Mouse (Mus musculus) megakaryocyte progenitor cell, adult 5-6 weeks (primary cell): Measurements from ENCODE around the gene Gspt1. TPM values are rescaled to one million over a fixed set of nuclear protein-coding genes. Genes with fewer than 3 reads are reported as not detected.
"Not testable (repeated sequence)": the region's sequence is repeated elsewhere in the genome, so short reads cannot be mapped to it uniquely, and the experiment has no call there.

ENCODE experiments used
- ATAC-seq: replicated peaks from 2 replicates; pipeline ENCODE4 v1.8.0; 2016; ENCODE audit warnings: mild to moderate bottlenecking, moderate TSS enrichment, inconsistent platforms; ENCODE audit not compliant: poor library complexity
- total RNA-seq, 2 experiments: library from RNA; stranded (forward) in 1 of 2; stranded (reverse) in 1 of 2; fragments of 157-497, 149-512 nt in 1 of 2; fragments of 200-1000 nt in 1 of 2; gene quantifications; 2 replicates each; pipeline versions ENCODE4 v1.2.3 to v1.2.4; 2015 to 2017

Gspt1 gene
- total RNA-seq (2015) (652 and 687 TPM in 2 replicates), total RNA-seq (2017) (154 and 166 TPM in 2 replicates)

DNA sequence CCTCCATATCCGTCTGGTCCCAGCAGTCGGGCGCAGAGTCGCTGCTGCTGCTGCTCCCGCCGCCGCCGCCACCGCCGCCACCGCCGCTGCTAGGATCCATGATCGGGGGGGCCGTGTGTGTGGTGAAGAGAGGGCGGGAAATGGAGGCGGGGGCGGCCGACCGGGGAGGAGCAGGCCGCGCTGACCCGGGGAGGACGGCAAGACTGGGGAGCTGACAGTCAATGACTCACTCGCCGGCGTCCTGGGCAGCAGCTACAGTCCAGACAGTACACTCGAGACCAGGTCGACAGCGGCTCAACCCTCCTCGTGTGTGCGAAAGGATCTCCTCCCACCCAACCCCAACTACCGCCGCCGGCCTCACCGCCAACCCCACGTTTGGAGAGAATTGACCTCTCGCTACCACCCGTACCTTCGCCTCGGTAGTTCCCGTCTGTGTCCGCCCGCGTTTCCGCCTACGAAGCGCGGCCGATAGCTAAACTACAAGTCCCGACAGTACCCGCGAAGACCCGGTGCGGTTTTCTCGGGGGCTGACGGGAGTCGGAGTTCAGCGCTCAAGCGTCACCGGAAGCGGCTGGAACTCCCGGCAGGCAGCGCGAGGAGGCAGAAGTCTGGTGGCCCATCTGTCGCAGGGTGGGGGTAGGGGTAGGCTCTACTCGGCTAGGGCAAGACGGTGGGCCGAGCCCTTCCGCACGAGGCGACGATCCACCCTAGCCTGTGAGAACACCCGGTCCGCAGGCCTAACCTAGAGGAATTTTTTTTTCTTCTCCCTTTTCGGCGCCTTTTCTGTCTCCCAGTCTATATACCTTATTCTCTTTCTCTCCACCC, at the start of gene Gspt1:
Gspt1 (minus strand) TSS at position 428 of the 825 bp plus-strand sequence.
- ATAC-seq: peak; percentile 95

DNA sequence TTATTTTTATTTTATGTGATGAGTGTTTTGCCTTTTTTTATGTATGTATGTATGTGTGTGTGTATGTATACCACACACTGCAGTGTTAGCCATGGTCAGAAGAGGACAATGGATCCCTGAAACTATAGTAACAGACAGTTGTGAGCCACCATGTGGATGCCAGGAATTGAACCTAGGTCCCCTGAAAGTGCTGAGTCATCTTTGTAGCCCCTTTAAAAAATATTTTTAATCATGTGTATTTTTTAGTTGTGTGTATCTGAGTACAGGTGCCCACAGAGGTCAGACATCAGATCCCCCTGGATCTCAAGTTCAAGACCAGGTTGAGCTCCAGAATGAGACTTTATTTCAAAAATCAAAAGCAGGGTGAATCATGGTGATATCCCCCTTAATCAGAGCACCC, 49.6 kb upstream of the Gspt1 start:
- ATAC-seq: no peak

DNA sequence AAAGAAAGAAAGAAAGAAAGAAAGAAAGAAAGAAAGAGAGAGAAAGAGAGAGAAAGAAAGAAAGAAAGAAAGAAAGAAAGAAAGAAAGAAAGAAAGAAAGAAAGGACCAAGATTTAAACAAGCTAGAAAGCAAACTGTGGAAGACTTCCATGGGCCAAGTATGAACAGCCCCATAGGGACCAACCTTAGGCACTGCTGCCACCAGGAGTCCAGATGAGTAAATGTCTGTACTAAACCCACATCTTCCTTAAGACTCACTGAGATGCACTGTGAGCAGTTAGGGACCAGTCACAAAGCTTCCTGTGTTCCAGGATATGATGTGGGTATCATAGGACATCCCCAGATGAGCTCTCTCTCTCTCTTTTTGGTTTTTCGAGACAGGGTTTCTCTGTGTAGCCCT, 43.6 kb upstream of the Gspt1 start:
- ATAC-seq: peak; percentile 85

DNA sequence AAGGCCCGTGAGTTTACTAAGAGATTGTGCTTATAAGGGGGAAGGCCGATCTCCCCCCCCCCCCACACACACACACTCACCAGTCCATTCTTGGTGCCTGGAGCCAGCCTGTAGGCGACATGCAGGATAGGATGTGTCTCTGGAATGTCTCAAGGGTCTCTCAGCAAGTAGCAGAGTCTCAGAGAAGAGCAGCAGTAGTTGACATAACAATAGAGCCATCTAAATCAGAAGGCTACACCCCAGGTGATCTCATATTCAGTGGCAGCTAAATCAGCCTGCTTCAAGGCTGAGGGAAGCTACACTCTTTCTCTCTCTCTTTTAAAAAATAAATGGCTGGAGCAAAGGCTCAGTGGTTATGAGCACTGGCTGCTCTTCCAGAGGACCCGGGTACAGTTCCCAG, 41.5 kb upstream of the Gspt1 start:
- not testable (repeated sequence) for ATAC-seq

DNA sequence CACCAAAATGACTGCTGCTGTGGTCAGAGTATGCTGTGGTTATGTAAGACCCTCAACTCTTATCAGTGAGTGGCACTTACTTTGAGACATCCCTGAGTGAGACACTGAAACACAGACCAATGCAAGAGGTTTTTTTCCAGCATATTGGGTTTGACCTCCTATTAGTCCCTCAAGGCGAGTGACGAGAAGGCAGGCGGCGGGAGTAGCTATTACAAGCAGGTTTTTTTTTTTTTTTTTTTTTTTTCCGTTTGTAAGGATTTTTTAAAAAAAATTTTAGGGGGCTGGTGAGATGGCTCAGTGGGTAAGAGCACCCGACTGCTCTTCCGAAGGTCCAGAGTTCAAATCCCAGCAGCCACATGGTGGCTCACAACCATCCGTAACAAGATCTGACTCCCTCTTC, 34.7 kb upstream of the Gspt1 start:
- not testable (repeated sequence) for ATAC-seq

DNA sequence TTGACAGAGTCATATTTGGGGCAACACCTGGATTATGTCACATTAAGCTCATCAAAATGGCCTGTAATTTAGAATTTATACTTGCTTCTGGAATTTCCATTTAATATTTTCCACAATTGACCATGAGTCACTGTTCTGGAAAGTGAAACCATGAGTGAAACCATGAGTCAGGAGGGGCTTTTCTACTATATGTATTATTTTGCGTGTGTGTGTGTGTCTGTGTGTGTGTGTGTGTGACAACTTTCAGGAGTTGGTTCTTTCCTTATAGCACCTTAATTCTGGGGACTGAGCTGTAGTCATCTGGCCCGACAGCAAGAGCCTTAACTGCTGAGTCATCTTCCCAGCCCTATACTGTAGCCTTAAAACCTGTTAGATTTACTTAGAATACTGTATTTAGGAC, 31.8 kb upstream of the Gspt1 start:
- ATAC-seq: no peak

DNA sequence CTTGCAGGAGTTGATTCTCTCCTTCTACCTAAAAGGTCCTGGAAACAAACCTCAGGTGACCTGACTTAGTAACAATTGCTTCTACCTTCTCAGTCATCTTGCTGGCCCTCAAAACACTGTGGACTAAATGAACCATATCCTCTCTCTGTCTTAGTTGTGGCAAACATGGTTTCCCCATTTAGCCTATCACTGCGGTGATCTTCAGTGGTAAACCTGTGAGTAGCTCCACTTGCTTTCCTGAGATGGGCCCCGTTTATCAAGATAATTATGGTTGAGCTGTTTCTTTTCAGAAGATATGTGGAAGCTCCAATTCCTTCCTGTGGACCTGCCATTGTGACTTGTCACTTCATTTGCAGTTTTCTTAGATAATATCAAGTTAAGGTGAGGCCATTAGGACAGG, 30.8 kb upstream of the Gspt1 start:
- no peak for ATAC-seq

DNA sequence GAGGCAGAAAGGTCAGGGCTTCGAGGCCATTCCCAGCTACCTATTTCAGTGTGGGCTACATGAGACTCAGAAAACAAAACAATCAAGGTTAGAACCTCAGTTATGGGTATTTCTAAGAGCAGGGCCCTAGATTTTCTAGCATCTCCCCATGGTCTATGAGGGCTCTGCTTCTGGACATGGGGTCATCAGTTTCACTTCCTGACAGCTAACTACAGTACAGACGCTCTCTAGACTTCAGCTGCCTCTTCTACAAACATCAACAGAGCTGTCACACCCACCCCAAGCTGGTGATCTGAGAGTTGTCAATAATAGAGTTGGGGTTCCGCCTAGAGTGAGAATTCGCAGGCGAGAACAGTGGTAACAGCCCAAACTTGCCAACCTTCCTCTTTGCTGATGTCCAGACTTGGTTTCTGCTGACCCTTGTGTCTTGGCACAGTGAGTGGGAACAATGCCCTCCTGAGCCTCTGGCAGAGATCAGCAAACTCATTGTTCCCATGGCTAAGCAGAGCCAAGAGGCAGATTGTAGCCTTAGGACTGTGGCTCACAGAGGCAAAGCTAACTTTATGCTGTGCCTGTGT, 28.6 kb upstream of the Gspt1 start:
- no peak for ATAC-seq

DNA sequence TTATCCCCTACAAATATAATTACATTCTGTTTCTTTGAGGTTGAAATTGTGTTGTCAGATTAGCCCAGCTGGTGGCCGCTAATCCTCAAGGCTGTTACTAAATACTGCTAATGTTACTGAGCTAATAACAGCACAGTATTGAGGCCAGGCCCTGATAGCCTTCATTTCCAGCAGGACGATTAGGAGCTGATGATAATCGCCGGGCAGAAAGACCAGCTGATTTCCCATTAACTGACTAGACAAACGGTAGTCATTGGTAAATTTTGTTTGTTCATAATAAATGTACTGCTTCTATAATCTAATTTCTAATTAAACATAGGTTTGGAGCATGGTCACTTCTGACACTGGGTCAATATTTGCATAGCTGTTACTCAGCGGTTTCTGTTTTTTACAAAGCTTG, 24.7 kb upstream of the Gspt1 start:
- ATAC-seq: no peak

DNA sequence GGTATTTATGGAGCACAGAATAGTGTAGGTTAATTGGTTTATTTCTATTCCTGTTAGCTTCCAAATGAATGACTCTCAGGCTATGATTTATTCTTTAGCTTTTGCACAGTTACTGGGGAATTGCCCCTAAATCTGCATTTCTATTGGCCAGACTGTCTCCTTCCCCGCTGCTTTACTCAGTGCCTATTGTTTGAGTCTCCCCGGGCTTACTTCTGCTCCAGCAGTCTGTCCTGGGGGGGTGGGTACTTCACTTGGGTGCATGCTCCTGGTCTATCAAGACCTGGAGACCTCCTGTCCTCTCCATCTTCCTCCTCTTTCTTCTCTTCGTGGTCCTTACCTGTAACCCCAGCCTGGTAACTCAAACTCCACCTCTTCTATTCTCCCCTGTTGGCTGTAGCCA, 22.8 kb upstream of the Gspt1 start:
- ATAC-seq: no peak

DNA sequence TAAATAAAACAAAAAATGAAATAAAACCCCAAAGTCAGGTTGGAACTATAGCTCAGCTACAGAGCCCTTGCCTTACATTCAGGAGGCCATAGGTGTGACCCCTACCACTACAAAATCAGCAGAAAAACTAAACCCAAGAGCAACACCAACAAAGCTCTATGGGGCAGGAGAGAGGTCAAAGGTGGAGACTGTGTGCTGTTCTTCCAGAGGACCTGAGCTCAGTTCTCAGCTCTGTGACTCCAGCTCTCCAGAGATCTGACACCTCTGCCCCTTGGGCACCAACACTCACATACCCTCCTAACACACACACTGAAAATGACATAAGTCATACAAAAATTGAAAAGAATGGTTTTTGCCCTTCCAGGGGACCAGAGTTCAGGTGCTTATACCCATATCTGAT, 16.9 kb upstream of the Gspt1 start:
- no peak for ATAC-seq

DNA sequence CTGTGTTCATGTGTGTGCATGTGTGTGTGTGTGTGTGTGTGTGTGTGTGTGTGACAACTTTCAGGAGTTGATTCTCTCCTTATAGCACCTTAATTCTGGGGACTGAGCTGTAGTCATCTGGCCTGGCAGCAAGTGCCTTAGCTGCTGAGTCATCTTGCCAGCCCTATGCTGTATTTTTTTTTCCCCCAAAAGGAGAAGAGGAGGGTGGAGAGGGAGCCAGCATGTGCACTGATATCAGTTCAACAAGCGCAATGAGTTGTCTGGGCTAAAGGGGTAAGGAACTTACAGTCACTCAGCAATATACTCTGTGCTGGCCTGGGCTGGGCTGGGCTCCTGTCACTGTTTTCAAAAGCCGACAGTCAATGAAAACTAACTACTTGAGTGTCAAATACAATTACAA, 16.5 kb upstream of the Gspt1 start:
- peak; percentile 98 for ATAC-seq

DNA sequence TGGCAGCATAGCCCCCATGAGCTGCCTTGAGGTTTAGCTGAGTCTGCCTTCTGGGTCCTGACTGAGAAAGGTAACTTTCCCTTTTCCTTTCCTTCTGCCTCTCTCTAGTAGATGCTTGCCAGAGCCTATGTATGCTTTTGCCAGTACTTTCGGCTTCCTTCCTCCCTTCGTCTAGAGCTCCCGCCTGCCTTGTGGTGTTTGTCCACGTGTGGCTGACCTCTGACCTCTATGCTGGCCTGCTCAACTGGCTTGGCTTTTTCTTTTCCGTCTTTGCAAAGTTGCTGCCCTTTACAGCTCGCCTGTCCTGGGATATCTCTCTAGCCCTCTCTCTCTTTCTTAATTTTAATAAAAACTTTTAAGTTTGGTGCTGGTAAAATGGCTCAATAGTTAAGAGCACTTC, 15.7 kb upstream of the Gspt1 start:
- no peak for ATAC-seq

DNA sequence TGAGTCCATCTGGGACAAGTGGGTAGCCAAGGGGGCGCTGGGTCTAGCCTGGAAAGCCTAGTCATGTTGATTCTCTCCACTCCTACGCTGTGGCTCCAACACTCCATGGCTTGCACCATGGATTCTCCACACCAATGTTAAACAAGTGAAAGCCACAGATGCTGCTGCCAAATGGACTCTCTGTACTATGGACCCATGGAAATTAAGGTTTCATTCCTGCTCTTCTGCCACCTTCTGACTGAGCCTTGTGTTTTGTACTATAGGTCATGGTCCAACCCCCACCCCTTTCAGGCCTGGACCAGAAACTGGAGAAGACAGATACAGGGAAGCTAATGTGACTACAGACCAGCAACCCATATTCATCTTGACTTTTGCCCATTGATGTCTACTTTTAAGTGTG, 12.4 kb upstream of the Gspt1 start:
- no peak for ATAC-seq

DNA sequence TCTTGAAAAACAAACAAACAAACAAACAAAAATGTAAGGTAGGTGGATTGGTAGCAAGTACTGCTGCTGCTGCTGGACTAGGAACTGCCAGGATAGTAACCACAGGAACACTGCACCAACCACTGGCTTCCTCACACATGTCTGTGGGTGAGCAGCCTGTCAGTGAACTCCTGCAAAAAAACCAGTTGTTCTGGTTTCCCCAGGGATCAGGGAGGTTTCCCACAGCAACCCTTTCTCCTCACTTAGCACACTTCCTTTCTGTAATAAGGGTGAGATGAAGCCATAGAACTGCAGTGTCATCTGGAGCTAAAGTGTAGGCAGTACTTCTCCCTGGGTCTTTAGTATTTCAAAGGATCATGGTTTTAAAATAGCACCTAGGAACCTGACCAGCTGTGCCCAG, 9.1 kb upstream of the Gspt1 start:
- peak; percentile 52 for ATAC-seq

DNA sequence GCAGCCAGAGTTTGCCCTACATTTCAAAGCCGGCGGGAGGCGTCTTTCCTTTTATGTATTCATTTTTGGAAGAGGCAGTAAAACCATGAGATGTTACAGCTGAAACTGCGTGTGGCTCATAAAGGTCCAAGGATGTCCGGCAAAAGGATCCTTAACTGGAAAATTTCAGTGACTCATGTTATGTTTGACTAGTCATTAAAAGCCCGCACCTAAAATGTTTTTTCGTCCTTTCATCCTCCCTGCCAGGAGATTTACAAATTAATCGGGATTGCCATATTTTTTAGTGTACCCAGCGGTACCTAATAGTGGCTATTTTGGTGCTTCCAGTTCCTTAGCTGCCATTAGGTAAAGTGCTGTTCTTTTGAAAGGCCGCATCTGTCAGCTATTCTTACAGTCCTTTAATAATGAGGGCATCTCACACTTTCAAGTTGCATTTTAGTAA, 619 bp upstream of the Gspt1 start:
- ATAC-seq: no peak

DNA sequence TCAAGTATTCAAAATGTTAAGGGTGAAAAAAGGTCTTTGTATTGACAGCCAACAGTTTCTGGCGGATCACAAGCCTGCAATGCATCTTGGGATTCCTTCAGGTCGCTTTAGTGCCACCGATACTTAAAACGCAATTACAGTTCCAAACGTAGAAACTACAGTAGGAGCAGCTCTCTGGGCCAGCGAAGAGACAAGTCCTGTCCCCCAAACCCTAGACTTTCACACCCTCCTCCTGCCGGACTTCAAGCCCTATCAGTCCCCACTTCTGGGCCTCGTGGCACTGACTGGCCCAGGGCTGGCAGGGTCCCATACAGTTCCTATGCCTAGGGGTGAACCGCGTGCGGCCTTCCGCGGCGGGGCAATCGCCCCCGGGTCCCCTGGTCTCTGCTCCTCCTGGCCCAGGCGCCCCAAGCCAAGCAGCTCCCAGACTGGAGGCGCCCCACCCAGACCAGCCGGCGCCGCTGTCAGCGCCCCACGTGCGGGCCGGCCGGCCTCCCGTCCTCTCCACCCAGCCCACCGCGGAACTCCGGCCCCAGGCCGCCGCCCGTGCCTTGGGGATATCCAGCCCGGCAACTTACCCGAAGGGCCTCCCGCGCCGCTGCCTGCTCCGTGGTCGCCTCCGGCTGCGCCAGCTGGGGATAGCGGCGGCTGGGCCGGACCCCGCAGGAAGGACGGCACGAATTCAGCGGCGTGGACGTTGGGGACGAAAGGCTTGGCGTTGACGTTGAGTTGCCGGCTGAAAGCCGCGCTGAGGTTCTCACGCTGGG, 877 bp downstream of the Gspt1 start:
- peak; percentile 6; the same call in 1 of the 2 replicates for ATAC-seq

DNA sequence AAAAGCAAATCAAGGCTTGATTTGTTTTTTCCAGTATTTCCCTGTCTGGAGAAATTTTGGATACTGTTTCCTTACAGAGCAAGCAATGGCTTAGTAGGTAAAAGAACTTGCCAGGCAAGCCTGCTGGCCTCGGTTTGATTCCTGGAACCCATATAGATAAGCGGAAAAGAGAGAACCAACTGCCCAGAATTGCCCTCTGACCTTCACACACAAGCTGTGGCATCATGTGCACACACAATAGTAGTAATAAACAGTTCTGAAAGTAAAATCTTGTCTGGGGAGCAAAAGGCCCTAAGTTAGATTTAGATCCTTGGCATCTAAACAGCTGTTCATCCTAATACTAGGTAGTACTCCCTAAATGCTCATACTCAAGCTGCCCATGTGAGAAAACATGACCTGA, 6.3 kb downstream of the Gspt1 start:
- no peak for ATAC-seq

DNA sequence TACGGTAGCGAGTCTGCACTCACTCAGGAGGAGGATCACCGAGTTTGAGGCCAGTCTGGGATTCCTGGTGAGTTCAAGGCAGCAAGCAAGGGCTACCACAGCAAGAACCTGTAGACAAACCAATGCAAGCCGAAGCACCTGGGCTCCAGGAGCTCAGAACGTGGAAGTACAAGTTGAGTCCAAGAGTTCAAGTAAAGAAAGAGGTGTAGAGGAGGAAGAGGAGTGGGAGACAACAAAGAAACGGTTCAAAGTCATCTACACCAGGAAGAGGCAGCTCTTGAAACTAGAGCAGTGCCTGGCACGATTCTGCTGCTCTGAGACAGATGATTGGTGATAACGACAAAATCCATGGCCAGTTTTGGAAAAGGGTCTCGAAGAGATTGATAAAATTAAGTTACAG, 8.4 kb downstream of the Gspt1 start:
- no peak for ATAC-seq

DNA sequence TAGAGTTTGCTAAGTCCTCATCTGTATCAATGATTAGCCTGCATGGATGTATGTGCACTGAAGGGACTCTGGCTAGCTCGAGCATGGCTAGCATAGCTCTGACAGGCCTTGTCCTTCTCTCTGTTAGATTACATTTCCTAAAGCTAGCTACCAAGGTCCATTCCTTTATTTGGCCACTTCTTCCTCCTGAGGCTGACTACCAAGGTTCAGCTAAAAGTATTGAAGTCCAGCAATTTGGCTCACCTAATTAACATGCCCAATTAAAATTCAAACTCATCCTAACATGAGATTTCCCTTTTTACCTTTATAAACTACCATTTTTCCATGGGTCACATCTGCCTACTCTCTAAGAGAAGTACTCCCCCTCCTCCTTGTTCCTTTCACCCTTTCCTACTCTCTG, 11.7 kb downstream of the Gspt1 start:
- no peak for ATAC-seq

DNA sequence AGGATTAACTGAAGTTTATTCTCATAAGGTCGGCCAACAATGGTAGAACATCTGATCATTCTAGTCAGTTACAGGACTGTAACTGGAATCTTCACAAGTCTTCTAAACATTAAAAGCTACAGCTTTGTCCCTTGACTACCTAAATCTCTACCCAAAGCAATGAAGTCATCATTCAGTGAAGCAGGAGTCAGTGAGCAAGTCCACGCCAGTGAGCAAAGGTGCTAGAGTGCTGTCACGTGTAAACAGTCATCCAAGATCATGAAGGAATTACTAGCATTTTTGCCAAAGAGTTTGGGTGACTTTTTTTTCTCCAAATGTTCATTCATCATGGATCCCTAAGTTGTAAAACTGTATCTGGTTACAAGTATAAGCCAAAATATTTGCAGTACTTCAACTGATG, 36.3 kb downstream of the Gspt1 start:
- ATAC-seq: no peak
